Mouse (Mus musculus) kidney, adult 11 months (tissue): Measurements from ENCODE around the gene Fem1a.

ENCODE experiments used
- DNase-seq: peaks from one replicate; pipeline ENCODE4 v3.0.0; 2022

The Fem1a gene

GRCm38 (mm10) chr17:56256239-56256881 is at the start of gene Fem1a:
Gene Fem1a, plus strand, starts transcription at chr17:56256810.
- DNase-seq = peak; percentile 98

- DNase-seq = no peak
Observed at GRCm38 (mm10) chr17:56206986-56207674, 49.5 kb upstream of the Fem1a start.

DNA sequence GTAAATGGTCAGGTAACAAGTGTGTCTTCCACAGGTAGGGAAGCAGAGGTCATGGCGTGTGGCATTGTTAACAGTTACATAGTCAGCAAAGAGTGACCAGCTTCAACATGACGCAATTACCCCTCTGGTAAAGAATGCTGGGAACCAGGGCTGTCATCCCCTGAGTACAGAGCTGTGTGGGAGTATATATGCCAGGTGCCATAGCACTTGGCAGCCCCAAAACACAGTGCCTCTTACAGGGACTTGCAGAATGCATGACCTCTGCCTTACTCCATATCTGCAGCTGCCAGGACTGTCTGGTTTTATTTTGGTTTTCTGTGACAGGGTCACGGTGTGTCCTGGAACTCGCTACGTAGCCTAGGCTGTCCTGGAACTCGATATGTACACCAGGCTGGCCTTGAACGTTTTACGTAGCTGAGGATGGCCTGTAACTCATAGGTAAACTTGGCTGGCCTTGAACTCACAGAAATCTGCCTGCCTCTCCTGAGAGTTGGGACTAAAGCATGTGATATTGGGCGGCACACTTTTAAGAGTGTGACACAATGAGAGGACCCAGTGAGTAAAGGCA is 48.6 kb upstream of the Fem1a start:
- DNase-seq = no peak

DNA sequence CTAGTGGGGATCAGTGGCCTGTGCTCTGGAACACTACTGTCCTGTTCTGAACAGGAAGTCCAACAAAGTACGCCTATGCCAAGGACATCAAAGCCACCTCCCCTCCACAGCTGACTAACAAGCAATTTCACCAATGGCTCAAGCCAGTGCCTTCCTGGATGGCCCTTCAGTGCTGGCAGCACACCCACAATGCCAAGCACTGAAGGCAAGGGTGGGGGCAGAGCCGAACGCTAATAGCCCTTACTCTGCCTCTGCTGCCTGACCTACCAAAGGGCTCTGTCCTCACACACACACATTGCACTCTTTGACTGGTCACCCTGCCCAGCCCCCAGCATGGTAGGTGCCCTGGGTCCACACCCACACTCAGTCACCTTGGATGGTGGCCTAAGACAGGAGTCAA is 47.8 kb upstream of the Fem1a start:
- DNase-seq = no peak

DNA sequence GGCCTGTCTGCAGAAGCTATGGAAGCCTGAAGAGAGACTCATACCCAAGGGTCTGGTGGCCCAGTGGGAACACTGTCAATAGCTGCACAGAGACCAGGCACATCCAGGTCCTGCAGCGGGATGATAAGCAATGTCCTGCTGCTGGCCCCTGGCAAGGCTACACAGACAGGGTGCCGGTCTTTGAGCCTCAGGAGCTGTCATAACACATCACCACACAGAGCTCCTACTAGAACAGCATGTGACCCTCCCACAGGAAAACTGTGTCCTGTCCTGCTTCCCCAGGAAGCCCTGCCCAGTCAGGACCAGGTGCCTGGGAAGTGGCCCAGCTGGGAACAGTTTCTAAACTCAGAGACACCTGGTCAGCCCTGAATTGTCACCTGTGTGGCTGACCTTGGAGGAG is 45.5 kb upstream of the Fem1a start:
- DNase-seq = no peak

GRCm38 (mm10) chr17:56212676-56213075 is 43.9 kb upstream of the Fem1a start:
- DNase-seq = no peak

DNA sequence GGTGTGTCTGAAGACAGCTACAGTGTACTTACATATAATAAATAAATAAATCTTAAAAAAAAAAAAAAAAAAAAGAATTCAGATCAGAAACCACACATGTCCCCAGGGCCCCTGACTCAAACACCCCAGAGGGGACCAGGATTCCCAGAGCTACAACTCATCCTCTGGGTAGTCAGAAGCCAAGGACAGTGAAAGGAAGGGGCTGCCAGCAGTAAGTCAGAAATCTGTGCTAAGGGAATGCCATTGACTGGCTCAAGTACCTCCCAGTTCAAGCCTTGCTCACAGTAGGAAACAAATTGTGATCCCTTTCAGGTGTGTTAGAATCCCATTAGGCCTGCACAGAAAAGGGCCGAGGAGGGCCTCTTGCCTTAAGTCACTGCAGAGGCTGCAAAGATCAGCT is 42.4 kb upstream of the Fem1a start:
- DNase-seq = no peak

DNA sequence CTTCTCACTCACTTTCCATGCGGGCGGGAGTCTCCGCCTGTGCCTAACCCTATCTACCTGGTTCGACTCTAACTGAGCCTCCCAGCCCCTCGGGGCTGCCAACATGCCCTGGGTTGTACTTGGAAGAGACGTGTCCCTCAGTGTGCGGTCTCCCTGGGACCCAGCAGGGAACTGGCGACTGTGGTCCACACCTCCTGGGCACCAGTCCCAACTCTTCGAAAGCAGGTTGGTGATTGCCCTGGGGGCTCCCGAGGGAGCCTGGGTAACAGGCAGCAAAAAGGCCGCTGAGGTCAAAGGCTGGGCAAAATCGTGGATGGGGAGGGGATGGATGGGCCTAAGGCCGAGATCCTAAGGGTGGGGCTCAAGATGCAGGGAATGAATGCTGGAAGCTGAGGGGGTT is 38.9 kb upstream of the Fem1a start:
- DNase-seq = no peak

DNA sequence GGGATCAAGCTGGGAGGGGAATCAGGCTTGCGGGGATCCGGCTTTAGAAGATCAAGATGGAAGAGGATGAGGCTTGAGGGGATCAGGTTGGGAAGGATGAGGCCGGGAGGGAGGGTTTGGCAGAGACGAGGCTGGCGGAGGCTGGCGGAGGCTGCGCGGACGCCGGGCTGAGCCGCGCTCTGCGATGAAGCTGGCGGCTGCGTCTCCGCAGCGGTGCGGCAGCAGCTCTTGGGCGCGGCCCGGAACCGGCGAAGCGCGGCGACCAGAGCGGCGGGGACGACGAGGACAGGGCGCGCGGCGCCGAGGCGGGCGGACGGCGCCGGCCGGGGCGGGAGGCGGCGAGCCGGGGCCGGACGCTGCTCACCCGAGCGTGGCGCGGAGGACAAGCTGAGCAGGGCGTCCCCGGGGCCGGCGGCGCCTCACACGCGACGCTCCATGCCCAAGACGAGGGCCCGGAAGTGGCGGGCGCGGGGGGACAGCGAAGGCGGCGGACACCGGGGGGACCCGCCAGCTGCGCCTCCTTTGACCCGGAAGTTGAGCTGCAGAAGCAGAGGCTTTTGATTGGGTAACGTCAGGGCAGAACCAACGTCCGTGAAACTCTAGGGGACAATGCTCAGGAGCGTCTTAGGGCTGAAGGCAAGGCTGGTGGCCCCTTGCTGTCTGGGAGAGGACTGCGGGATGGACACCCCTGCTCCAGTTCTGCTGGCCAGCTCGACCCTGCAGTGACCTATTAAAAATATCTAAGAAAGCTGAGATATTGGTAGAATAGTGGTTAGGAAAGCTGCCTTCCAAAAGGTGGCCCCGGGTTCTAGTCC is 38.0 kb upstream of the Fem1a start, which contains the start of gene Dpp9:
Gene Dpp9, minus strand, starts transcription at position 529 of the 815 bp plus-strand sequence.
- DNase-seq = peak; percentile 94

DNA sequence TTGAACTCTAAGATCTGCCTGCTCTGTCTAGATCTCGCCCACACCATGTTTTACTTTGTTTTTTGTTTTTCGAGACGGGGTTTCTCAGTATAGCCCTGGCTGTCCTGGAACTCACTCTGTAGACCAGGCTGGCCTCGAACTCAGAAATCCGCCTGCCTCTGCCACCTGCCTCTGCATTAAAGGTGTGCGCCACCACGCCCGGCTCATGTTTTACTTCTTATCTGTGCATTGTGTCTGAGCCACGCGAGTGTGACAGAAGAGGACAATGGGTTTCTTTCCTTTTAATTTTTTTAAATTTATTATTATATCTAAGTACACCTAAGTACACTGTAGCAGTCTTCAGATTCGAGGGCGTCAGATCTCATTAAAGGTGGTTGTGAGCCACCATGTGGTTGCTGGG is 37.4 kb upstream of the Fem1a start:
- no peak for DNase-seq

DNA sequence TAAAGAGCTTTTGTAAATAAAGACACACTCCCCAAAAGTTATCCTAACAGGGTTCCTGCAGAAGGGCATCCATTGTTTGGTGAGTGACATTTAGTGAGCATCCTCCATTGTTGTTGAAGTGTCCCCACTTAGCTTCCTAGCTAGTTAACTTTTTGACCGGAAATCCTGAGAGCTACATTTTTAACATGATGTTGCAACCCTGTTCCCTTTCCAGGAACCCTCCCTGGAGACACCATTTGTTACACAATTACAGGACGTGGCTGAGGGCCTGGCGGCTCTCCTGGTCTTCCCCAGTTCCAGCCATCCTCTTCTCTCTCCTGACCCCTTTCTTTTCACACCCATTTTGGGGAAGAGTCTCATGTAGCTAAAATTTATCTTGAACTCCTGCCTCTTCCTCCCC is 36.8 kb upstream of the Fem1a start:
- DNase-seq = peak; percentile 62

DNA sequence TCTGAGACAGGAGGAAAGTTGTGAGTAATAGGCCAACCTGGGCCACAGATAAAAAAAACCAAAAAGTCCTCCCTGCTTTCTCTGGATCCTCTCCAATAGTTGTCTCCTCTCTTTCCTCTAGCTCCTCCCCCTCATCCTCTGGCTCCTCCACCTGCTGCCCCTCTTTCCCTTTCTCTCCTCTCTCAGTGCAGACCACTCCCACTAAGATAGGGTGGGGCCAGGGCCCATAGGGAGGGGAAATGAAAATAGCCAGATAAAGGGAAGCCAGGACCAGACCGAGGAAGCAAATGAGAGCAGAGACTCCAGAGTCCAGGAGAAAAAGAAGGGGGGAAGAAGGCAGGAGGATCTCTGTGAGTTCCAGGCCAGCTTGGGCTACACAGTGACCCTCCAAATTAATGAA is 31.7 kb upstream of the Fem1a start:
- DNase-seq = no peak

DNA sequence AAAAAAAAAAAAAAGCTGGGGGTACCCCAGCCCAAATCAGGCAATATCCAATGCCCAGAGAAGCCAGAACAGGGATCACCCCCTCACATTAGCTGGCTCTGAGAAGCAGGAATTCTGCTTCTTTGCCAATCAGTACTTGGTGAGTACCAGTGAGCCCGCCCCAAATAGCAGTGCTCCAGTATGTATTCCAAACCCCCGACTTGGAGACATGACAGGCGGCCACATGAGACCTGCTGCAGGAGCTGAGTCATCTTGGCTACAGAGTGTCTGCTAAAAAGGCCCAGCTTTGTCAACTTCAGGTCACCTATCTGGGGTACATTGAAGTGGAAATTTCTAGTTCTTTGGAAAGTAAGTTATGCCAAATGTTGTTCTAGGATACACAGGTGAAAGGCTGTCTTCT is 30.0 kb upstream of the Fem1a start:
- DNase-seq = no peak

GRCm38 (mm10) chr17:56229943-56230342 is 26.7 kb upstream of the Fem1a start:
- no peak for DNase-seq

DNA sequence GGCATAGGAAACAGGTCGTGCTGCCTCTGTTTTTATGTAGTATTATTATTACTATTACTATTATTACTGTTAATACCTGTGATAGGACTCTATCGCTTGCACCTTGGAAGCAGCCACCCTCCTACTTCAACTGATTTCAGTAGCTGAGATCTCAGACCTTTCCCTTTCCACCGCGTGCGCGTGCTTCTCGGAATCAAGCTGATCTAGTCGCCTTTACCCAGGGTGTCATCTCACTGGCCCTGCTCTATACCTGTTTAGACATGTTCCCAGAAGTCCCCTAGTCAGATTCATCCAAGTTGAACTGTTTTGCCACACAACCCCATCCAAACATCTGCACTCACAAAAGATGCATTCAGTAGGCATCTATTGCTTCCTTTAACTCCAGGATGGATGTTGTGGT is 23.2 kb upstream of the Fem1a start:
- no peak for DNase-seq

- DNase-seq = peak; percentile 68
Observed at GRCm38 (mm10) chr17:56233818-56234469, 22.7 kb upstream of the Fem1a start.

- DNase-seq = no peak
Observed at GRCm38 (mm10) chr17:56241541-56242401, 14.8 kb upstream of the Fem1a start.

DNA sequence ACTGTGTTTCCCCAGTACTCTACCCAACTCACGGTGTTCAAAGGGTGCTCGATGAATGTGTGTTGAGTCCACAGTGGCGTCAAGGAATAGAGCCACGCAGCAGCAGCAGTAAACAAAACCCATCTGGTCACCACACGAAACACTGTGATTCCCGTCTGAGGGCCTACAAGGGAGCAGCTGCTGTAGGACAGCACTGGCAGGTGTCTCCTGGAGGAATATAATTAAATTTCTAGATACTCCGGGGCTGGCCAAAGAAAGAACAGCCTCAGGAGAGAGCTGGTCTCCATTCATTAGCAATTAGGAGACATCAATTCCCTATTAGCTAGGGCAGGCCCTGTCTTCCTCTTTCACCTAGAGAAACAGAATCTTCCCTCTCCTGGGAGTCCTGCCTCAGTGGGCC is 11.0 kb upstream of the Fem1a start:
- DNase-seq = no peak

- DNase-seq = peak; percentile 67
Observed at GRCm38 (mm10) chr17:56251136-56251829, 5.3 kb upstream of the Fem1a start.

- no peak for DNase-seq
Observed at GRCm38 (mm10) chr17:56254695-56255094, 1.9 kb upstream of the Fem1a start.

- DNase-seq = peak; percentile 55
Observed at GRCm38 (mm10) chr17:56255429-56255828, 1.2 kb upstream of the Fem1a start.
